Mouse (Mus musculus): ENCODE results near the gene Smarca2. TPM values are rescaled to one million over a fixed set of nuclear protein-coding genes. Genes with fewer than 3 reads are reported as not detected.

Gene Smarca2
- polyA plus RNA-seq, 1 experiment from 2014 or later, result 25.5 TPM

- H3K9me3 ChIP-seq, result no peaks in the 10 kb centered on the region
- no peak for DNase-seq (ENCODE audit: low spot score)
- H3K4me3 ChIP-seq, result no peak overlapping the region
- WGBS, result 83% methylated on average over 8 of the region's 8 CpGs
- H3K4me1 ChIP-seq (replicated peaks), result peaks cover 21% of the 10 kb centered on the region
- H3K27ac ChIP-seq, result no peak overlapping the region
- H3K27me3 ChIP-seq (ENCODE audit: insufficient read depth, poor library complexity, severe bottlenecking), result no peaks in the 10 kb centered on the region
- H3K36me3 ChIP-seq, result peaks cover 13% of the 10 kb centered on the region; the same call in 1 of the 2 replicates
Measured at GRCm38 (mm10) chr19:26758156-26758555, 153.3 kb downstream of the Smarca2 start.

GRCm38 (mm10) chr19:26758620-26759019 is 153.8 kb downstream of the Smarca2 start:
- Histone ChIP-seq H3K27ac (no peak overlapping the region), H3K36me3 (peaks cover 13% of the 10 kb centered on the region; the same call in 1 of the 2 replicates), H3K9me3 (no peaks in the 10 kb centered on the region), H3K4me1 (replicated peaks) (peaks cover 18% of the 10 kb centered on the region), H3K4me3 (no peak overlapping the region), H3K27me3 (ENCODE audit: insufficient read depth, poor library complexity, severe bottlenecking) (no peaks in the 10 kb centered on the region)
- 82% methylated on average over 7 of the region's 7 CpGs for WGBS
- no peak for DNase-seq (ENCODE audit: low spot score)

GRCm38 (mm10) chr19:26759295-26759694 is 154.4 kb downstream of the Smarca2 start:
- Histone ChIP-seq H3K4me1 (replicated peaks) (peaks cover 13% of the 10 kb centered on the region), H3K36me3 (peaks cover 13% of the 10 kb centered on the region; the same call in 1 of the 2 replicates), H3K4me3 (no peak overlapping the region), H3K27me3 (ENCODE audit: insufficient read depth, poor library complexity, severe bottlenecking) (no peaks in the 10 kb centered on the region), H3K27ac (peak overlapping the region; percentile 29; the same call in 1 of the 2 replicates), H3K9me3 (no peaks in the 10 kb centered on the region)
- WGBS, result 84% methylated on average over 13 of the region's 13 CpGs
- no peak for DNase-seq (ENCODE audit: low spot score)

- Histone ChIP-seq H3K27me3 (ENCODE audit: insufficient read depth, poor library complexity, severe bottlenecking) (no peaks in the 10 kb centered on the region), H3K36me3 (peaks cover 13% of the 10 kb centered on the region; the same call in 1 of the 2 replicates), H3K27ac (peak overlapping the region; percentile 62; the same call in 1 of the 2 replicates), H3K4me3 (no peak overlapping the region), H3K4me1 (replicated peaks) (peaks cover 13% of the 10 kb centered on the region), H3K9me3 (no peaks in the 10 kb centered on the region)
- DNase-seq (ENCODE audit: low spot score), result no peak
Measured at GRCm38 (mm10) chr19:26761257-26761656, 156.4 kb downstream of the Smarca2 start.

GRCm38 (mm10) chr19:26765483-26765882 is 160.6 kb downstream of the Smarca2 start:
- peaks cover 31% of the 10 kb centered on the region for H3K4me1 ChIP-seq (replicated peaks)
- peaks cover 9% of the 10 kb centered on the region; the same call in 1 of the 2 replicates for H3K36me3 ChIP-seq
- no peak overlapping the region for H3K27ac ChIP-seq
- no peak for DNase-seq (ENCODE audit: low spot score)
- no peak overlapping the region for H3K4me3 ChIP-seq
- no peaks in the 10 kb centered on the region for H3K27me3 ChIP-seq (ENCODE audit: insufficient read depth, poor library complexity, severe bottlenecking)
- no peaks in the 10 kb centered on the region for H3K9me3 ChIP-seq
- 91% methylated on average over 7 of the region's 7 CpGs for WGBS

GRCm38 (mm10) chr19:26767454-26767853 is 162.6 kb downstream of the Smarca2 start:
- no peak for DNase-seq (ENCODE audit: low spot score)
- Histone ChIP-seq H3K4me1 (replicated peaks) (peaks cover 27% of the 10 kb centered on the region), H3K4me3 (no peak overlapping the region), H3K36me3 (peaks cover 16% of the 10 kb centered on the region), H3K27me3 (ENCODE audit: insufficient read depth, poor library complexity, severe bottlenecking) (no peaks in the 10 kb centered on the region), H3K27ac (no peak overlapping the region), H3K9me3 (no peaks in the 10 kb centered on the region)
- WGBS, result 92% methylated on average over 13 of the region's 13 CpGs

GRCm38 (mm10) chr19:26767941-26768340 is 163.1 kb downstream of the Smarca2 start:
- Histone ChIP-seq H3K4me1 (replicated peaks) (peaks cover 27% of the 10 kb centered on the region), H3K9me3 (no peaks in the 10 kb centered on the region), H3K27me3 (ENCODE audit: insufficient read depth, poor library complexity, severe bottlenecking) (no peaks in the 10 kb centered on the region), H3K36me3 (peaks cover 20% of the 10 kb centered on the region), H3K4me3 (no peak overlapping the region), H3K27ac (no peak overlapping the region)
- WGBS, result 95% methylated on average over 6 of the region's 6 CpGs
- DNase-seq (ENCODE audit: low spot score), result no peak

GRCm38 (mm10) chr19:26768846-26769245 is 164.0 kb downstream of the Smarca2 start:
- Histone ChIP-seq H3K36me3 (peaks cover 22% of the 10 kb centered on the region), H3K27ac (peak overlapping the region; percentile 87; the same call in 1 of the 2 replicates), H3K4me1 (replicated peaks) (peaks cover 27% of the 10 kb centered on the region), H3K9me3 (no peaks in the 10 kb centered on the region), H3K4me3 (no peak overlapping the region), H3K27me3 (ENCODE audit: insufficient read depth, poor library complexity, severe bottlenecking) (no peaks in the 10 kb centered on the region)
- WGBS, result 90% methylated on average over 5 of the region's 5 CpGs
- no peak for DNase-seq (ENCODE audit: low spot score)

GRCm38 (mm10) chr19:26769609-26770500 is 165.0 kb downstream of the Smarca2 start:
- Histone ChIP-seq H3K4me1 (replicated peaks) (peaks cover 27% of the 10 kb centered on the region), H3K36me3 (peaks cover 31% of the 10 kb centered on the region), H3K9me3 (no peaks in the 10 kb centered on the region), H3K27ac (peak overlapping the region; percentile 87), H3K27me3 (ENCODE audit: insufficient read depth, poor library complexity, severe bottlenecking) (no peaks in the 10 kb centered on the region), H3K4me3 (peak overlapping the region; percentile 29)
- DNase-seq (ENCODE audit: low spot score), result peak; percentile 52
- 33% methylated on average over 16 of the region's 16 CpGs for WGBS

GRCm38 (mm10) chr19:26770592-26770991 is 165.7 kb downstream of the Smarca2 start:
- no peaks in the 10 kb centered on the region for H3K9me3 ChIP-seq
- peaks cover 34% of the 10 kb centered on the region for H3K36me3 ChIP-seq
- H3K4me3 ChIP-seq, result peak overlapping the region; percentile 29; the same call in 1 of the 2 replicates
- WGBS, result 40% methylated on average over 6 of the region's 6 CpGs
- peaks cover 27% of the 10 kb centered on the region for H3K4me1 ChIP-seq (replicated peaks)
- H3K27ac ChIP-seq, result peak overlapping the region; percentile 87
- H3K27me3 ChIP-seq (ENCODE audit: insufficient read depth, poor library complexity, severe bottlenecking), result no peaks in the 10 kb centered on the region
- DNase-seq (ENCODE audit: low spot score), result peak; percentile 32

- 95% methylated on average over 11 of the region's 11 CpGs for WGBS
- H3K27ac ChIP-seq, result no peak overlapping the region
- H3K36me3 ChIP-seq, result peaks cover 46% of the 10 kb centered on the region
Measured at GRCm38 (mm10) chr19:26772051-26772583, 167.3 kb downstream of the Smarca2 start.

GRCm38 (mm10) chr19:26776066-26777025 is 171.5 kb downstream of the Smarca2 start:
- H3K4me3 ChIP-seq, result no peak overlapping the region
- WGBS, result 91% methylated on average over 27 of the region's 27 CpGs
- no peak overlapping the region for H3K27ac ChIP-seq
- peaks cover 55% of the 10 kb centered on the region for H3K36me3 ChIP-seq
- no peak for DNase-seq (ENCODE audit: low spot score)
- H3K4me1 ChIP-seq (replicated peaks), result 0 out of 2 replicates have a peak, but pooled peaks cover under 1% of the 10 kb centered on the region
- no peaks in the 10 kb centered on the region for H3K9me3 ChIP-seq
- H3K27me3 ChIP-seq (ENCODE audit: insufficient read depth, poor library complexity, severe bottlenecking), result no peaks in the 10 kb centered on the region

More at GRCm38 (mm10) chr19:26772051-26772583, 167.3 kb downstream of the Smarca2 start:
- Histone ChIP-seq H3K9me3 (no peaks in the 10 kb centered on the region), H3K27me3 (ENCODE audit: insufficient read depth, poor library complexity, severe bottlenecking) (no peaks in the 10 kb centered on the region), H3K4me1 (replicated peaks) (peaks cover 27% of the 10 kb centered on the region), H3K4me3 (no peak overlapping the region)
- no peak for DNase-seq (ENCODE audit: low spot score)

All from hindbrain, embryonic 10.5 days (tissue).